Mouse (Mus musculus): ENCODE measurements at regions not wholly inside any gene's neighbourhood (a gene's known extent, or its start where the extent isn't known, plus 50 kb on each side); places are given as distances from the start of the nearest gene placed in this dataset.
"Not testable (repeated sequence)": the region's sequence is repeated elsewhere in the genome, so short reads cannot be mapped to it uniquely, and the experiment has no call there.

- Histone ChIP-seq H3K4me1 (no peaks in the 10 kb centered on the region), H3K4me3 (no peak overlapping the region), H3K4me2 (replicated peaks) (no peak overlapping the region), H3K36me3 (no peaks in the 10 kb centered on the region), H3K9me3 (replicated peaks) (no peaks in the 10 kb centered on the region), H3K27ac (no peak overlapping the region), H3K27me3 (no peaks in the 10 kb centered on the region), H3K9ac (no peak overlapping the region)
- no peak for ATAC-seq (ENCODE audit: low FRiP score)
- 86% methylated on average over 4 of the region's 4 CpGs for WGBS
Measured at GRCm38 (mm10) chr15:27063971-27064370, 168.6 kb upstream of the Fbxl7 start.

DNA sequence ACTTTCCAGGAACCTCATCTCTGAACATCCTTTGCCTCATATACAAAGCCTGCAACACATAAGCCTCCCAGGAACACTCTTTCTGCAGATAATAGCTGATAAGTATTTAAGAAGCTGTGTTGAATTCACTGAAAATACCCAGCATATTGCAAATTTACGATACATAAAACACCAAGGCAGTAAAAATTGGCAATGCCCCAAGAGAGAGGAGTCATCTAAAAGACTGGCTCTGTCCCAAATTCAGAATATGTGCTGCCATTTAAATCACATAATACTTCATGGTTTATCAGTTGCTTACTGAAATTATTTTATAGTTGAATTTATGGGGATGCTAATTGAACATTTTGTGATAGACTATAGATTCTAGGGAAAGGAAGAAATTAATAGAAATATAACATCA is 172.3 kb upstream of the Fbxl7 start:
- no peak for ATAC-seq (ENCODE audit: low FRiP score)
- H3K9ac ChIP-seq = no peak overlapping the region
- WGBS = 90% methylated on average over 1 of the region's 1 CpGs

DNA sequence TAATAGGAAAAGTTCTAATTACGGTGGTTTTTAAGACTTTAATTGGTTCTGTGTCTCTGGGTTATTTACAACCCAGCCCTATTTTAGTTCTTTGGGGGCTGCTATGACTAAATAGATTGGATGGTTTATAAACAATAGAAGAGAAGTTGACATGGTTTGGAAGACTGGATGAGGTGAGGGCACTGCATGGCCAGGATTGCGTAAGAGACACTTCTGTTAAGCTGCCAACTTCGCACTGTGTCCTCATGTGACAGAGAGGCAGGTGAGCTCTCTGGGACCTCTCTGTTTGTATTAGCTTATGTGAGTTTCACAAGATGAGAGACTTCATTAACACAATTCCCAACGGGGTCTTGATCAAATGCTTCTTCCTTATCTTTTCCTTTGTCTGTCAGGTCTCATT is 182.5 kb upstream of the Fbxl7 start:
- H3K27ac ChIP-seq = no peak overlapping the region
- H3K4me3 ChIP-seq = no peak overlapping the region
- no peaks in the 10 kb centered on the region for H3K4me1 ChIP-seq
- H3K9ac ChIP-seq = no peak overlapping the region
- H3K9me3 ChIP-seq (replicated peaks) = no peaks in the 10 kb centered on the region
- H3K36me3 ChIP-seq = no peaks in the 10 kb centered on the region
- 89% methylated on average over 4 of the region's 4 CpGs for WGBS
- no peak overlapping the region for H3K4me2 ChIP-seq (replicated peaks)
- no peaks in the 10 kb centered on the region for H3K27me3 ChIP-seq
- ATAC-seq (ENCODE audit: low FRiP score) = no peak

More for the DNA sequence above, 172.3 kb upstream of the Fbxl7 start:
- Histone ChIP-seq H3K27me3 (no peaks in the 10 kb centered on the region), H3K27ac (no peak overlapping the region), H3K4me1 (no peaks in the 10 kb centered on the region), H3K4me3 (no peak overlapping the region), H3K36me3 (no peaks in the 10 kb centered on the region), H3K4me2 (replicated peaks) (no peak overlapping the region), H3K9me3 (replicated peaks) (no peaks in the 10 kb centered on the region)

DNA sequence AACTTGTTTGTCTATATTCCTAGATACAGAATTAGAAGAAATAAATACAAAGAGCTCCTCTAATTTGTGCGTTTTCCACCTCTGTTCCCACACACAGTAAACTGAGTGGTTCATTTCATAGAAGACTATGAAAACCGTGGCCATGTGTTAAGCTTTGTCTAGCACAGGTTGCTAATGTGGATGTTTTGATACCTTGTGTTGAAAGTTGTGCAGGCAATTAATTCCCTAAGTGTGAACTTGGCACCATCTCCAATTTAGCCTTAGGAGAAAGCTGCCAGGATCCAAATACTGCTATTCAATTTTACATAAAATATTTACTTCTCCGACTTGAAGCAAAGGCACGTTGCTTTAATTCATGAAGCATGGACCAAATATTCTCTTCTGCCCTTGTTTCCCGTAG is 187.4 kb upstream of the Fbxl7 start:
- H3K27ac ChIP-seq = no peak overlapping the region
- H3K36me3 ChIP-seq = no peaks in the 10 kb centered on the region
- WGBS = 90% methylated on average over 5 of the region's 5 CpGs
- no peaks in the 10 kb centered on the region for H3K27me3 ChIP-seq
- no peak overlapping the region for H3K4me2 ChIP-seq (replicated peaks)
- no peaks in the 10 kb centered on the region for H3K4me1 ChIP-seq
- H3K9me3 ChIP-seq (replicated peaks) = no peaks in the 10 kb centered on the region
- no peak for ATAC-seq (ENCODE audit: low FRiP score)
- H3K4me3 ChIP-seq = no peak overlapping the region
- no peak overlapping the region for H3K9ac ChIP-seq

GRCm38 (mm10) chr15:27083596-27083995 is 188.2 kb upstream of the Fbxl7 start:
- H3K4me2 ChIP-seq (replicated peaks) = no peak overlapping the region
- no peaks in the 10 kb centered on the region for H3K36me3 ChIP-seq
- H3K4me3 ChIP-seq = no peak overlapping the region
- H3K27ac ChIP-seq = no peak overlapping the region
- no peak for ATAC-seq (ENCODE audit: low FRiP score)
- H3K9ac ChIP-seq = no peak overlapping the region
- H3K27me3 ChIP-seq = no peaks in the 10 kb centered on the region
- WGBS = 57% methylated on average over 6 of the region's 6 CpGs
- H3K9me3 ChIP-seq (replicated peaks) = no peaks in the 10 kb centered on the region
- no peaks in the 10 kb centered on the region for H3K4me1 ChIP-seq

GRCm38 (mm10) chr15:27089155-27089554 is 193.8 kb upstream of the Fbxl7 start:
- no peak for ATAC-seq (ENCODE audit: low FRiP score)
- WGBS = 76% methylated on average over 6 of the region's 6 CpGs
- H3K4me1 ChIP-seq = no peaks in the 10 kb centered on the region
- no peaks in the 10 kb centered on the region for H3K27me3 ChIP-seq
- H3K4me2 ChIP-seq (replicated peaks) = no peak overlapping the region
- H3K9ac ChIP-seq = no peak overlapping the region
- no peaks in the 10 kb centered on the region for H3K36me3 ChIP-seq
- no peak overlapping the region for H3K27ac ChIP-seq
- H3K4me3 ChIP-seq = no peak overlapping the region
- H3K9me3 ChIP-seq (replicated peaks) = no peaks in the 10 kb centered on the region

DNA sequence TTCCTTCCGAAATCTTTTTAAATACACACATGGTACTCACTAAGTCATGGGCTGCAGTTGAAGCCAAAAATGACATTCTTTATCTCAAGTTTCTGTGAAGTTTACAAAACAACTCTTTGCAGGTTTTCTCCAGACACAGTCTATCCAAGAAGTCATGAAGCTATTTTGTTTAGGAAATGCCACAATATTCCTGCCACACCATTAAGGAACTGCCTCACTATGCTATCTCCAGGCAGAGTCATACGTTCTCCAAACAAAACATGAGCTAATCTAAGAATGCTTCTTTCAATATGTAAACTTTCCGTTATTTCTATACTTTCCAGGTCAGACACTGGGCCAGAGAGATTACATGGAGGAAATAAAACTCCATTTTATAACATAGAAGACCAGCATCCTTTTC is 198.7 kb upstream of the Fbxl7 start:
- H3K4me3 ChIP-seq = no peak overlapping the region
- no peak overlapping the region for H3K27ac ChIP-seq
- H3K4me1 ChIP-seq = no peaks in the 10 kb centered on the region
- 86% methylated on average over 3 of the region's 3 CpGs for WGBS
- no peak overlapping the region for H3K4me2 ChIP-seq (replicated peaks)
- H3K36me3 ChIP-seq = no peaks in the 10 kb centered on the region
- H3K9me3 ChIP-seq (replicated peaks) = no peaks in the 10 kb centered on the region
- no peak for ATAC-seq (ENCODE audit: low FRiP score)
- no peaks in the 10 kb centered on the region for H3K27me3 ChIP-seq
- no peak overlapping the region for H3K9ac ChIP-seq

GRCm38 (mm10) chr15:27095231-27095630 is 199.9 kb upstream of the Fbxl7 start:
- Histone ChIP-seq H3K4me1 (no peaks in the 10 kb centered on the region), H3K9me3 (replicated peaks) (no peaks in the 10 kb centered on the region), H3K4me3 (no peak overlapping the region), H3K36me3 (no peaks in the 10 kb centered on the region), H3K27ac (no peak overlapping the region), H3K4me2 (replicated peaks) (no peak overlapping the region), H3K27me3 (no peaks in the 10 kb centered on the region), H3K9ac (no peak overlapping the region)
- ATAC-seq (ENCODE audit: low FRiP score) = no peak
- WGBS = 90% methylated on average over 9 of the region's 9 CpGs

DNA sequence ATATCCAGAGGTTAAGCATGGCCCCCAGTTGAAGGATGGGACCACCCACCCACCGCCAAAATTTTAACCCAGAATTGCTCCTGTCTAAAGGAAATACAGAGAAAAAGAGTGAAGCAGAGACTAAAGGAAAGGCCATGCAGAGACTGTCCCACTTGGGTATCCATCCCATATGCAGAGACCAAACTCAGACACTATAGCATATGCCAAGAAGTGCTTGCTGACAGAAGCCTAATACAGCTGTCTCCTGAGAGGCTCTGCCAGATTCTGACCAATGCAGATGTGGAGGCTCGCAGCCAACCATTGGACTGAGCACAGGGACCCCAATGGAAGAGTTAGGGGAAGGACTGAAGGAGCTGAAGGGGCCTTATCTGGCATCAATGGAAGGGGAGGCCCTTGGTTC is 206.2 kb upstream of the Fbxl7 start:
- H3K4me1 ChIP-seq = not testable (repeated sequence)

GRCm38 (mm10) chr15:27109130-27109529 is 213.8 kb upstream of the Fbxl7 start:
- Histone ChIP-seq H3K9me3 (replicated peaks) (no peaks in the 10 kb centered on the region), H3K4me3 (no peak overlapping the region), H3K9ac (no peak overlapping the region), H3K4me1 (no peaks in the 10 kb centered on the region), H3K36me3 (no peaks in the 10 kb centered on the region), H3K27me3 (no peaks in the 10 kb centered on the region), H3K4me2 (replicated peaks) (no peak overlapping the region), H3K27ac (no peak overlapping the region)
- WGBS = 81% methylated on average over 3 of the region's 3 CpGs
- no peak for ATAC-seq (ENCODE audit: low FRiP score)

More for the DNA sequence above, 206.2 kb upstream of the Fbxl7 start:
- H3K4me2 ChIP-seq (replicated peaks); H3K9me3 ChIP-seq (replicated peaks); ATAC-seq (ENCODE audit: low FRiP score); H3K27me3 ChIP-seq; H3K27ac ChIP-seq; H3K36me3 ChIP-seq; H3K9ac ChIP-seq; H3K4me3 ChIP-seq: not testable (repeated sequence)
- 90% methylated on average over 2 of the region's 2 CpGs for WGBS

DNA sequence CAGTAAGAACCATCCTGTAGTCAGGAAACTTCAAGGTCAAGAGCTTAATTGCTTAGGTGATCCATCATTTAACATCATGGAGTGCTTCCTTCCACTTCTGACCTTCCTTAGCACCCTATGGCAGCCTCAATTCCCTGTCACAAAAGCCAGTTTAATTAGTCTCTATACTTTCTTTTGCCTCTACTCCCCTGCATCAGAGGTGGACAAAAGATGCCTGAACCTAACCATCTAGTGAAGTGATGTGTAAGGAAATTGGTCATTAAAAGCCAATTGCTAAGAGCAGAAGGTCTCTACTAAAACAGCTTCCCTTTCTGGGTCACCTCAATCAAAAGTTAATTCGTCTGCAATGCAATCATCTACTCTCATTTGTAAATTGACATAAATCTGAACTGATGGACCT is 234.3 kb upstream of the Fbxl7 start:
- H3K9me3 ChIP-seq (replicated peaks) = no peaks in the 10 kb centered on the region
- H3K4me2 ChIP-seq (replicated peaks) = no peak overlapping the region
- H3K27ac ChIP-seq = no peak overlapping the region
- no peak overlapping the region for H3K9ac ChIP-seq
- H3K36me3 ChIP-seq = no peaks in the 10 kb centered on the region
- 38% methylated on average over 1 of the region's 1 CpGs for WGBS
- H3K4me3 ChIP-seq = no peak overlapping the region
- no peak for ATAC-seq (ENCODE audit: low FRiP score)
- no peaks in the 10 kb centered on the region for H3K27me3 ChIP-seq
- H3K4me1 ChIP-seq = no peaks in the 10 kb centered on the region

DNA sequence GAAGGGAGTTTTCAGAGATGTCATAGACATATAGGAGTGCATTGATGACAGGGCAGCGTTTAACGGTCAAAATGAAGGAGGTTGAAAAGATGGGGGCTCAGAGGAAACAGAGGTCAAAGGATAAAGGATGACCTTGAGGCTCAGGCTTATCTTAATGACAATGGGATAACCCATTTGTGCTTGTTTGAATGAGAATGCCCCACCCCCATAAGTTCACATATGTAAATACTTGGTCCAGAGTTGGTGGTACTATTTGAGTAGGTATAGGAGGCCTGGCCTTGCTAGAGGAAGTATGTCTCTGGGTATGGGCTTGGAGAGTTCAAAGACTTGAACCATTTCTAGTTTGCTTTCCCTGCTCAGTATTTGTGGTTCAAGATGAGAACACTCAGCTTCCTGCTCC is 237.4 kb upstream of the Fbxl7 start:
- Histone ChIP-seq H3K9ac (no peak overlapping the region), H3K4me1 (no peaks in the 10 kb centered on the region), H3K27me3 (no peaks in the 10 kb centered on the region), H3K36me3 (no peaks in the 10 kb centered on the region), H3K9me3 (replicated peaks) (no peaks in the 10 kb centered on the region), H3K4me3 (no peak overlapping the region), H3K27ac (no peak overlapping the region), H3K4me2 (replicated peaks) (no peak overlapping the region)
- ATAC-seq (ENCODE audit: low FRiP score) = no peak
- WGBS = 69% methylated on average over 2 of the region's 2 CpGs

DNA sequence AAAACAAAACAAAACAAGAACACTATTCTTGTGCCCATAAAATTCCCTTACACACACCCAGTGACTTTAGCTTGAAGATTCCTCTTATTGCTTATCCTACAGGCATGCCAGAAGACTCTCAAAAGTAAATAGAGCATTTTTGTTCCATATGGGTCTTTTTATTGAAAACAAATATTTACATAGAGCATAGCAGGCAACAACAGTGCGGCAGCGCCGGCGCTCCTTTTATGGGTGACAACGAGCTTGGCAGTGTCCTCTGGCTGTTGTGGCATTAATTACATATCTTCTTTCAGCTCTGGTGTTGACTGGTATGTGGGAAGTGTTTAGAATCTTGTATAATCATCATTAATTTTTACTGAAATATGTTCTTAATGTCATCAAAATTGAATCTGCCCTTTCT is 242.2 kb upstream of the Fbxl7 start:
- WGBS = 91% methylated on average over 5 of the region's 5 CpGs
- H3K4me1 ChIP-seq = no peaks in the 10 kb centered on the region

DNA sequence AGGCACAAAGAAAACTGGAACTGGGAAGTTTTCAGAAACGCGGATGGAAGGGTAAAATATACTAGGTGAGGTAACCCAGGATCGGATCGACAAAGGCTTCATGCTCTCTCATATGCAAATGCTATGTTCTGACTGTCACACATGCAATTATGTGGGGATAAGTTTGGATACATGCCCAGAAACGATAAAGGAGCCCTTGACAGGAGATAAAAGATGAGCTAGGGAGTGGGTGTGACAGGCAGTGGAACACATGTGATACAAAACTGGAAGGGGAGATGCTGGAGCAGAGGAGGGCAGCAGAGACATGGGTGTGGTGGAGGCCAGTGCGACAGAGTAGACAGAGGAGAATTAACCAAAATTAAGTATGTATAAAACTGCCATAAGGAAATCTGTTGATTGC is 250.5 kb upstream of the Fbxl7 start:
- no peak overlapping the region for H3K27ac ChIP-seq
- no peak for ATAC-seq (ENCODE audit: low FRiP score)
- H3K9ac ChIP-seq = no peak overlapping the region
- no peaks in the 10 kb centered on the region for H3K36me3 ChIP-seq
- WGBS = 72% methylated on average over 6 of the region's 6 CpGs
- H3K9me3 ChIP-seq (replicated peaks) = no peaks in the 10 kb centered on the region
- H3K4me2 ChIP-seq (replicated peaks) = no peak overlapping the region
- H3K27me3 ChIP-seq = no peaks in the 10 kb centered on the region
- no peaks in the 10 kb centered on the region for H3K4me1 ChIP-seq
- H3K4me3 ChIP-seq = no peak overlapping the region

More for the DNA sequence above, 242.2 kb upstream of the Fbxl7 start:
- H3K4me3 ChIP-seq = no peak overlapping the region
- H3K9me3 ChIP-seq (replicated peaks) = no peaks in the 10 kb centered on the region
- ATAC-seq (ENCODE audit: low FRiP score) = no peak
- no peaks in the 10 kb centered on the region for H3K27me3 ChIP-seq
- no peak overlapping the region for H3K9ac ChIP-seq
- H3K4me2 ChIP-seq (replicated peaks) = no peak overlapping the region
- H3K36me3 ChIP-seq = no peaks in the 10 kb centered on the region
- no peak overlapping the region for H3K27ac ChIP-seq
